Mouse (Mus musculus): ENCODE data around the gene Lao1. TPM values are rescaled to one million over a fixed set of nuclear protein-coding genes. Genes with fewer than 3 reads are reported as not detected.

The Lao1 gene
- polyA plus RNA-seq, 1 experiment from 2014 or later, result not detected

Other genes with a start within 250 kb of the Lao1 start
- gene Olfr1340, start 241.4 kb upstream of the Lao1 start, polyA plus RNA-seq (2016; fragmentation: Nextera tagmentation; extraction: Ambion mirVana), result not detected in 2 replicates
- not detected in 2 replicates for gene Olfr1339, start 229.4 kb upstream of the Lao1 start, polyA plus RNA-seq (2016; fragmentation: Nextera tagmentation; extraction: Ambion mirVana)
- gene Olfr1338, start 202.8 kb upstream of the Lao1 start, polyA plus RNA-seq (2016; fragmentation: Nextera tagmentation; extraction: Ambion mirVana), result not detected in 2 replicates
- gene Olfr1337, start 179.0 kb upstream of the Lao1 start, polyA plus RNA-seq (2016; fragmentation: Nextera tagmentation; extraction: Ambion mirVana), result not detected in 2 replicates
- gene Olfr1335, start 151.6 kb upstream of the Lao1 start, polyA plus RNA-seq (2016; fragmentation: Nextera tagmentation; extraction: Ambion mirVana), result not detected in 2 replicates
- not detected in 2 replicates for gene Olfr1333, start 125.3 kb upstream of the Lao1 start, polyA plus RNA-seq (2016; fragmentation: Nextera tagmentation; extraction: Ambion mirVana)
- gene Olfr1331, start 96.9 kb upstream of the Lao1 start, polyA plus RNA-seq (2016; fragmentation: Nextera tagmentation; extraction: Ambion mirVana), result not detected in 2 replicates
- gene Olfr1330, start 73.0 kb upstream of the Lao1 start, polyA plus RNA-seq (2016; fragmentation: Nextera tagmentation; extraction: Ambion mirVana), result 0.04 and 0.10 TPM in 2 replicates
- not detected in 2 replicates for gene Olfr1329, start 44.1 kb upstream of the Lao1 start, polyA plus RNA-seq (2016; fragmentation: Nextera tagmentation; extraction: Ambion mirVana)
- 0.05 TPM in 1 of 2 replicates, not detected in the other for gene Olfr1328, start 23.0 kb upstream of the Lao1 start, polyA plus RNA-seq (2016; fragmentation: Nextera tagmentation; extraction: Ambion mirVana)
- gene Slc2a1, start 147.1 kb downstream of the Lao1 start, polyA plus RNA-seq (2016; fragmentation: Nextera tagmentation; extraction: Ambion mirVana), result 549 and 607 TPM in 2 replicates
- gene Zfp691, start 212.6 kb downstream of the Lao1 start, polyA plus RNA-seq (2016; fragmentation: Nextera tagmentation; extraction: Ambion mirVana), result 8.1 and 10.0 TPM in 2 replicates
- 26.6 and 31.9 TPM in 2 replicates for gene Ermap, start 228.4 kb downstream of the Lao1 start, polyA plus RNA-seq (2016; fragmentation: Nextera tagmentation; extraction: Ambion mirVana)
- gene Svbp, start 233.7 kb downstream of the Lao1 start, polyA plus RNA-seq (2016; fragmentation: Nextera tagmentation; extraction: Ambion mirVana), result 126 and 154 TPM in 2 replicates

Measured in heart, embryonic 10.5 days (tissue).